Mouse (Mus musculus) stomach, postnatal 0 days (tissue): ENCODE data around the gene Crxos. TPM values are rescaled to one million over a fixed set of nuclear protein-coding genes. Genes with fewer than 3 reads are reported as not detected.

Experiments used
- ATAC-seq: fragments of 200-750 bp; cut with Nextera tagmentation; 2 replicates; pipeline ENCODE4 v1.8.0; 2017; ENCODE audit not compliant: low FRiP score, low TSS enrichment
- DNase-seq: peaks from one replicate; pipeline ENCODE4 v3.0.0-alpha.2; 2016; ENCODE audit warnings: low spot score
- H3K27ac ChIP-seq: fragments of 300-500 bp; sonication (generic); replicated peaks from 2 replicates; pipeline ENCODE4 v1.5.1; 2014; ENCODE audit warnings: mild to moderate bottlenecking, control low read depth
- H3K27me3 ChIP-seq: fragments of 300-500 bp; sonication (generic); 2 replicates; pipeline ENCODE4 v1.6.1; 2014; ENCODE audit warnings: low read length; ENCODE audit not compliant: control insufficient read depth, insufficient read depth
- H3K36me3 ChIP-seq: fragments of 300-500 bp; sonication (generic); 2 replicates; pipeline ENCODE4 v1.6.1; 2014; ENCODE audit warnings: low read length, mixed read lengths; ENCODE audit not compliant: control insufficient read depth, insufficient read depth
- H3K4me1 ChIP-seq: fragments of 300-500 bp; sonication (generic); replicated peaks from 2 replicates; pipeline ENCODE4 v1.6.1; 2014; ENCODE audit warnings: antibody characterized with exemption; ENCODE audit not compliant: control insufficient read depth, insufficient read depth
- H3K4me2 ChIP-seq: fragments of 300-500 bp; sonication (generic); replicated peaks from 2 replicates; pipeline ENCODE4 v1.6.1; 2014; ENCODE audit warnings: low read depth, mild to moderate bottlenecking, control low read depth, moderate library complexity
- H3K4me3 ChIP-seq: fragments of 300-500 bp; sonication (generic); 2 replicates; pipeline ENCODE4 v1.5.1; 2014; ENCODE audit warnings: low read depth, low read length, control low read depth
- H3K9ac ChIP-seq: fragments of 300-500 bp; sonication (generic); 2 replicates; pipeline ENCODE4 v1.6.1; 2014; ENCODE audit warnings: mild to moderate bottlenecking, low read length, control low read depth, mixed read lengths
- H3K9me3 ChIP-seq: fragments of 300-500 bp; sonication (generic); 2 replicates; pipeline ENCODE4 v1.6.1; 2016; ENCODE audit warnings: low read length; ENCODE audit not compliant: control insufficient read depth
- CTCF ChIP-seq: IDR thresholded peaks from 2 replicates; pipeline ENCODE4 v1.5.1; 2016; ENCODE audit warnings: antibody characterized with exemption, low read depth, mild to moderate bottlenecking, moderate library complexity
- EP300 ChIP-seq: optimal IDR thresholded peaks from 2 replicates; pipeline ENCODE3; 2016; ENCODE audit warnings: antibody characterized with exemption
- whole genome bisulfite sequencing: fragments of 180-500 bp; shearing (Covaris S2); extraction: QIAGEN DNeasy Blood & Tissue Kit; methylation state at CpG from one replicate; pipeline ENCODE4 v1.1.7; 2014; 5-methylcytosine and 5-hydroxymethylcytosine counted together
- polyA plus RNA-seq: library from polyadenylated mRNA; unstranded; fragments of >200 nt; fragmentation: Nextera tagmentation; extraction: Ambion mirVana; gene quantifications from 2 replicates; pipeline ENCODE4 v1.2.1, GENCODE M21; 2015

The Crxos gene
- polyA plus RNA-seq, 1 experiment from 2014 or later: not detected

- peak; percentile 91 for DNase-seq
- peaks cover 6% of the 10 kb centered on the region; the same call in 1 of the 2 replicates for H3K36me3 ChIP-seq
- peak; percentile 97 for ATAC-seq
- H3K9ac ChIP-seq: peak within 1 kb of the TSS; percentile 84
- under 1% methylated on average over 33 of the region's 33 CpGs for WGBS
- peak within 1 kb of the TSS; percentile 66 for H3K4me3 ChIP-seq
- no peaks in the 10 kb centered on the region for H3K27me3 ChIP-seq
- no peak; the same call in 1 of the 2 replicates for TF ChIP-seq CTCF
- TF ChIP-seq EP300: peak; percentile 57
- H3K4me2 ChIP-seq: peak within 1 kb of the TSS; percentile 76
- H3K4me1 ChIP-seq: peaks cover 6% of the 10 kb centered on the region; the same call in 1 of the 2 replicates
- H3K9me3 ChIP-seq: no peaks in the 10 kb centered on the region
- H3K27ac ChIP-seq: peak within 1 kb of the TSS; percentile 87
These were observed 39.9 kb downstream of the Crxos start, which contains the start of gene Selenow for GRCm38 (mm10) chr7:15922220-15922773. TSS of gene Selenow (minus strand) at chr7:15922402.

DNA sequence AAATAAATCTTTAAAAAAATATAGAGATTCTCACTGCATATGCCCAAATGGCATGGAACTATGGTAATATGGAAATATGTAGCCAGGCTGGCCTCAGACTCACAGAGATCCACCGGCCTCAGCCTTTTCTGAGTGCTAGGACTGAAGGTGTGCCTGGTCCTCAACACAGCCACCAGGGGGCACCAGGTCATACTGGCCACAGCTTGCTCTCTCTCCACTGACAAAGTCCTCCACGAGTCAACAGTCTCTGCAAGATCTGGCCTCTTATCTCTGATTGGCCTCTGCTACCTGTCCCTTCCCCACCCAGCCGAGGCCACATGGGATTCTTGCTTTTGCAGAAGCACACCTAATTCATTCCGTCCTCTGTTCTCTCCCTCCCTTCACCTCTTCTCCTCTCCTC, 47.5 kb downstream of the Crxos start:
- TF ChIP-seq CTCF: peak; percentile 80
- TF ChIP-seq EP300: no peak
- Histone ChIP-seq H3K4me3 (no peak overlapping the region), H3K4me2 (no peak overlapping the region), H3K4me1 (no peaks in the 10 kb centered on the region), H3K9ac (no peak overlapping the region), H3K36me3 (no peaks in the 10 kb centered on the region), H3K27me3 (no peaks in the 10 kb centered on the region), H3K9me3 (no peaks in the 10 kb centered on the region), H3K27ac (no peak overlapping the region)
- 23% methylated on average over 4 of the region's 4 CpGs for WGBS
- ATAC-seq (peak; percentile 80), DNase-seq (peak; percentile 68)

- WGBS: 69% methylated on average over 2 of the region's 2 CpGs
These were observed 48.1 kb downstream of the Crxos start for GRCm38 (mm10) chr7:15930543-15930942.

GRCm38 (mm10) chr7:15931635-15932034, 49.2 kb downstream of the Crxos start:
- Histone ChIP-seq H3K27ac (no peak overlapping the region), H3K27me3 (no peaks in the 10 kb centered on the region), H3K4me3 (no peak overlapping the region), H3K36me3 (no peaks in the 10 kb centered on the region), H3K4me1 (no peaks in the 10 kb centered on the region), H3K4me2 (no peak overlapping the region), H3K9me3 (no peaks in the 10 kb centered on the region), H3K9ac (no peak overlapping the region)
- WGBS: 53% methylated on average over 3 of the region's 3 CpGs
- DNase-seq: no peak
- TF ChIP-seq EP300: no peak
- no peak for TF ChIP-seq CTCF
- no peak for ATAC-seq

More at GRCm38 (mm10) chr7:15930543-15930942, 48.1 kb downstream of the Crxos start:
- DNase-seq (no peak), ATAC-seq (no peak)
- no peak overlapping the region for H3K4me3 ChIP-seq
- no peaks in the 10 kb centered on the region for H3K27me3 ChIP-seq
- H3K27ac ChIP-seq: no peak overlapping the region
- no peaks in the 10 kb centered on the region for H3K9me3 ChIP-seq
- no peak overlapping the region for H3K9ac ChIP-seq
- H3K36me3 ChIP-seq: no peaks in the 10 kb centered on the region
- H3K4me1 ChIP-seq: no peaks in the 10 kb centered on the region
- TF ChIP-seq EP300: no peak
- TF ChIP-seq CTCF: peak; percentile 46
- no peak overlapping the region for H3K4me2 ChIP-seq

DNA sequence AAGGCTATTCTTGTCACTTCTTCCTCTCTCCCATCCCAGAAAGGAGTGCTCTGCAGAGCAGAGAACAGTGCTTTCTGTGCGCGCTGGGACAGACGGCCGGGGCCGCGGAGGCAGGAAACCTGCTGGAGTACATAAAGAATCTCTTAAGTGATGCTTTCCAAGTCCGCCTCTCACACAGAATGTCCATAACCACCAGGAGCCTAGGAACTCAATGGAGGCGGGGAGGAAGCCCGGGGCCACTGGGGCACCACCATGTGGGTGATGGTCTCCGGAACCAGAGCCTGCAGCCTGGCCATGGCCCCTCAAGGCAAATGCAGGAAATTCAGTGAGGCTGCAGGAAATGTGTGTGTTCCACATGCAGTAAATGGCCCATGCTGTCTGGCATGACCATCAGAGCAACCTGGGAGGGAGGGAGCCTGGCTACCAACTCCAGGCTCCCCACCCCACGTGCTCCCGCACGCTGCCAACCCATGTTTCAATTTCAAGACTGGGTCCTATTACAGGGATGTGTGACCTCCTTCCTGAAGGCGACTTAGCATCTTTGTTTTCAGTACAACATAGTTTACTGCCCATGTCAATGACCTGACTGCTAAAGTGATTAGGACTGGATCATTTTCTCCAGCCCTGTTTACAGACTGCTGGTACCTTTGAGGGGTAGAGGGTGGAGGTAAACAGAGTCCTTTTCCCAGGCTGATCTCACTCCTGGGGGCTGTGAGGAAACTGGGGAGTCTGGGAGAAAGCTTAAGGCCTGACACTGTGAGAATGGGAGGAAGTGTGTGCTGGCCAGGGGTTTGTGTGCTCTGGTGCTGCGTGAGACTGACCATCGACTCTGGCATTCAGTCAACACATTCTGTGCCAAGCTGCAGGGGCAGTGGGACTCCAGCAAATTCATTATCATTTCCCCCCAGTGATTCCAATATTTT, 51.3 kb downstream of the Crxos start:
- Histone ChIP-seq H3K4me2 (no peak overlapping the region), H3K27me3 (no peaks in the 10 kb centered on the region), H3K4me1 (no peaks in the 10 kb centered on the region), H3K9me3 (no peaks in the 10 kb centered on the region), H3K27ac (peak overlapping the region; percentile 45; the same call in 1 of the 2 replicates), H3K9ac (no peak overlapping the region), H3K36me3 (peaks cover 14% of the 10 kb centered on the region), H3K4me3 (no peak overlapping the region)
- DNase-seq: no peak
- TF ChIP-seq EP300 (no peak), CTCF (no peak)
- WGBS: 51% methylated on average over 16 of the region's 16 CpGs
- no peak; the same call in 1 of the 2 replicates for ATAC-seq
